Mouse (Mus musculus): ENCODE measurements around the gene Abtb2.

- no peak for TF ChIP-seq CTCF (IDR thresholded peaks at IDR 0.05; ENCODE audit: low read depth)
- TF ChIP-seq EP300 (IDR thresholded peaks at IDR 0.05; ENCODE audit: low read depth), result no peak
Observed at GRCm38 (mm10) chr2:103746761-103747160, 180.7 kb downstream of the Abtb2 start.
